Mouse (Mus musculus) forebrain, embryonic 10.5 days (tissue): ENCODE measurements around the gene Klf3. TPM values are rescaled to one million over a fixed set of nuclear protein-coding genes. Genes with fewer than 3 reads are reported as not detected.

Experiments
- DNase-seq: peaks from one replicate; pipeline ENCODE4 v3.0.0-alpha.2; 2017; ENCODE audit warnings: low spot score; ENCODE audit errors: extremely low spot score
- H3K27ac ChIP-seq: fragments of 300-500 bp; sonication (generic); 2 replicates; pipeline ENCODE4 v1.5.1; 2016; ENCODE audit warnings: mild to moderate bottlenecking
- H3K27me3 ChIP-seq: fragments of 300-500 bp; sonication (generic); 2 replicates; pipeline ENCODE4 v1.6.1; 2016; ENCODE audit warnings: mild to moderate bottlenecking; ENCODE audit not compliant: poor library complexity, severe bottlenecking
- H3K36me3 ChIP-seq: fragments of 300-500 bp; sonication (generic); replicated peaks from 2 replicates; pipeline ENCODE4 v1.6.1; 2016; ENCODE audit warnings: mild to moderate bottlenecking, moderate library complexity
- H3K4me1 ChIP-seq: fragments of 300-500 bp; sonication (generic); 2 replicates; pipeline ENCODE4 v1.6.1; 2016
- H3K4me3 ChIP-seq: fragments of 300-500 bp; sonication (generic); 2 replicates; pipeline ENCODE4 v1.5.1; 2016; ENCODE audit warnings: mild to moderate bottlenecking, moderate library complexity
- H3K9me3 ChIP-seq: fragments of 300-500 bp; sonication (generic); 2 replicates; pipeline ENCODE4 v1.6.1; 2016; ENCODE audit warnings: mild to moderate bottlenecking, moderate library complexity
- WGBS: fragments of 180-500 bp; shearing (Covaris S2); methylation state at CpG from one replicate; pipeline ENCODE4 v1.1.7; 2016; 5-methylcytosine and 5-hydroxymethylcytosine counted together
- polyA plus RNA-seq: library from polyadenylated mRNA; unstranded; fragments of >200 nt; fragmentation: Nextera tagmentation; extraction: Ambion mirVana; gene quantifications from 2 replicates; pipeline ENCODE4 v1.2.1, GENCODE M21; 2016

The Klf3 gene
- polyA plus RNA-seq, 1 experiment from 2014 or later, result 43.0 TPM

DNA sequence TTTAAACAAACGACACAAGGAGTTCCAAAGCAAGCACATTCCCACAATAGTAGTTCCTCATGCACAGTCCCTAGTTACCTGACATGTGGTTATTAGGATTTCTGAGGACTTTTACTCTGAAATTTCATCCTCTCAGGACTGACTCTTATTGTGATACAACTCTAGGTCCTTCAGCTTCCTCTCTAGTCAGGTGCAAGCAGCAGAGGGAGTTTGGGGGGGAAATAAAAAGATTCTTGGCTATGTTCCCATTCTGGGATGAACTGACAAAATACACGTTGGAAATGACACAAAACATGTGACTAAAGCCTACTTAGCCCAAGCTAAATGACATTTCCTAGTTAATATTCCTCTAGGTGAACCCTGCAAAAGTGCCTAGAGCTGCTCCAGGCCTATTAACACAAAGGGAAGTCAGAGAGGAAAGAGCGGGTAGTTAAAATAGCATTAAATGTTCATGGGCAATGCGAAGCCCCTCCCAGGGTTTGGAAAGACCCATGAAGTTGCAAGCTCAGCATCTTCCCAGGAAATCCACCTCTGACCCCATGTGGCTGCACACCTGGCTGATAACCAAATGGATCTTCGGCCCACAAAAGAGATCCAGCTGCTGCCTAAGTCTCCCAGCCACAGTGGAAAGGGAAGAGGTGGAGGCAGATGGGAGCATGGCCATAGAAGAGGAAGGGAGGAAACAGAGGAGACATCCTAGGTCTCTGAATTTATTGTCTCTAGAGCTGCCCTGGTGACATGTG is 49.6 kb downstream of the Klf3 start:
- H3K9me3 ChIP-seq, result peaks cover 19% of the 10 kb centered on the region
- WGBS, result 73% methylated on average over 5 of the region's 5 CpGs
- no peaks in the 10 kb centered on the region for H3K4me1 ChIP-seq
- no peaks in the 10 kb centered on the region for H3K36me3 ChIP-seq
- no peak overlapping the region for H3K4me3 ChIP-seq
- no peak for DNase-seq
- no peak overlapping the region for H3K27ac ChIP-seq
- H3K27me3 ChIP-seq, result no peaks in the 10 kb centered on the region

- Histone ChIP-seq H3K36me3 (no peaks in the 10 kb centered on the region), H3K4me1 (no peaks in the 10 kb centered on the region), H3K4me3 (no peak overlapping the region), H3K9me3 (peaks cover 19% of the 10 kb centered on the region), H3K27ac (no peak overlapping the region), H3K27me3 (no peaks in the 10 kb centered on the region)
- WGBS, result 96% methylated on average over 5 of the region's 5 CpGs
- DNase-seq, result no peak
Observed at GRCm38 (mm10) chr5:64853421-64853820, 50.2 kb downstream of the Klf3 start.

DNA sequence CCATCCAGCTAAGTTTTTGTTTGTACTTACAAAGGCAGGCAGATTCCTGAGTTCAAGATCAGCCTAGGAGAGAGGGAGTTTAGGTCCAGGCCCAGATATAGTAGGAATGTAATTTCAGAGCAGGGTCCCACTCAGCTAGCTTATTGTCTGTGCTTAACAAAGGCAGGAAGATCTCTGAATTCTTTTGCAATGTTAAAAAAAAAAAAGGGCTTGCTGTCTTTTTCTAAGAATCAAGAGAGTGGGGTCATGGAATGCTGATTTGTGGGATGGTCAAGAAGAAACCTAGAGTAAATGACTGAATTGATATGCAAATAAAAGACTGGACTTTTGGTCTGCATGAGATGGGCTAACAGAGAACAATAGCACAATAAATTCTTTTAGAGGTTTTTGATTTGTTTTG is 52.0 kb downstream of the Klf3 start:
- H3K4me3 ChIP-seq, result no peak overlapping the region
- no peak overlapping the region for H3K27ac ChIP-seq
- H3K9me3 ChIP-seq, result peaks cover 19% of the 10 kb centered on the region
- H3K36me3 ChIP-seq, result no peaks in the 10 kb centered on the region
- H3K27me3 ChIP-seq, result no peaks in the 10 kb centered on the region
- no peak for DNase-seq
- no peaks in the 10 kb centered on the region for H3K4me1 ChIP-seq

GRCm38 (mm10) chr5:64860900-64861470 is 57.8 kb downstream of the Klf3 start:
- no peak for DNase-seq
- H3K4me3 ChIP-seq, result no peak overlapping the region
- no peaks in the 10 kb centered on the region for H3K27me3 ChIP-seq
- H3K27ac ChIP-seq, result no peak overlapping the region
- H3K4me1 ChIP-seq, result peaks cover 23% of the 10 kb centered on the region
- H3K9me3 ChIP-seq, result 0 out of 2 replicates have a peak, but pooled peaks cover 3% of the 10 kb centered on the region
- no peaks in the 10 kb centered on the region for H3K36me3 ChIP-seq
- 60% methylated on average over 5 of the region's 5 CpGs for WGBS

DNA sequence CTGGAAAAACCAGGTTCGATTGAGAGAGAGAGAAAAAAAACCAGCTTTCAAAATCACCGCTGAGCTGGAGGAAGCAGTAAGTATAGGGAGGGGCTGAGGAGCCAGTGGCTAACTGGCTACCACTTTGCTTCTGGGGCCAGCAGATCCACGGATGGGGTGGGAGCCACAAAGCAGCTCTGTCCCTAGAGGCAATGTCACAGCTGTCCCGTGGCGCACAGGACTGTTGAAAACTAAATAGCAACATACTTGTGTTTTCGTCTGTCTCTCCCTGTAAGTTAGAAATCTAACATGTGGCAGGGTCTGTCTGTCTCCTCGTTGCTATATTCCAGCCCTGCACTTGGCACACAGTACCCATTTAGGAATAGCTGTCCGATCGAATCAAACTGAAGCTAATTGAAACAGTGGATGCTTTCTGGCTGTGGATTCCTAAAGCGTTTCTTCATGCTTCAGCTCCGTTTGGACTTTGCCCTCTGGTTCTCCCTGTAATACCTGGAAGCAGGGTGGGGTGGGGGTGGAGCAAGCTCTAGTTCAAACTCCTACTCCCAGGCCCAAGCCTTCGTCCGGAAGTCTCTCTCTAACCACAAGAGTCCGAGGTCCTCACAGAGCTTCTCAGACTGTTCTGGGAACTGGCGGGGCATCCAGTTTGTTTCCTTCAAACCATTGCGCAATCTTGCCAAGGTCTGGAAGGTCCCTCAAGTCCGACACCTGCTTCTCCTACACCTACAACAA is 58.4 kb downstream of the Klf3 start:
- Histone ChIP-seq H3K27me3 (no peaks in the 10 kb centered on the region), H3K27ac (no peak overlapping the region), H3K9me3 (no peaks in the 10 kb centered on the region), H3K4me3 (no peak overlapping the region), H3K36me3 (no peaks in the 10 kb centered on the region), H3K4me1 (peaks cover 27% of the 10 kb centered on the region)
- 79% methylated on average over 17 of the region's 17 CpGs for whole genome bisulfite sequencing
- no peak for DNase-seq

DNA sequence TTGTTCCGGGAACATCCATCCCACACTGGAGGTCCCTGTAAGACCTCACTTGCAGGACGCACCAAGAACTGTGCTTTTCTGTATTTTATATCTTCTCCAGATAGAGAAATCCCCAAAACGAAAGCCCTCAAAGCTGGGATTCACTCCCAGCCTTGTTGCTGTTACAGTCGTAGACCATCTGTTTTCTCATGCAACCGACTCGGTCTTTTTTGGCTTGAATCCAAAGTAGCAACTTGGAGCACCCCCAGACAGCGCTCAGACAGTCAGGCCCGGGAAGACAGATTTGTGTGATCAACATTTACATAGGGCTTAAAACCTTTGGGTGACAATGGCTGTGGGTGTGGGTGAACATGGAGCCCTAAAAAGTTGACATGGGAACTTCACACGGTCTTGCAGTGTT is 59.1 kb downstream of the Klf3 start:
- Histone ChIP-seq H3K4me1 (peaks cover 27% of the 10 kb centered on the region), H3K27ac (no peak overlapping the region), H3K4me3 (no peak overlapping the region), H3K36me3 (no peaks in the 10 kb centered on the region), H3K9me3 (no peaks in the 10 kb centered on the region), H3K27me3 (no peaks in the 10 kb centered on the region)
- WGBS, result 95% methylated on average over 9 of the region's 9 CpGs
- DNase-seq, result no peak

GRCm38 (mm10) chr5:64864699-64865108 is 61.5 kb downstream of the Klf3 start:
- DNase-seq, result no peak
- H3K4me1 ChIP-seq, result peaks cover 27% of the 10 kb centered on the region
- H3K27me3 ChIP-seq, result no peaks in the 10 kb centered on the region
- H3K27ac ChIP-seq, result peak overlapping the region; percentile 9; the same call in 1 of the 2 replicates
- H3K9me3 ChIP-seq, result peaks cover 6% of the 10 kb centered on the region; the same call in 1 of the 2 replicates
- H3K4me3 ChIP-seq, result no peak overlapping the region
- WGBS, result 61% methylated on average over 4 of the region's 4 CpGs
- H3K36me3 ChIP-seq, result no peaks in the 10 kb centered on the region

DNA sequence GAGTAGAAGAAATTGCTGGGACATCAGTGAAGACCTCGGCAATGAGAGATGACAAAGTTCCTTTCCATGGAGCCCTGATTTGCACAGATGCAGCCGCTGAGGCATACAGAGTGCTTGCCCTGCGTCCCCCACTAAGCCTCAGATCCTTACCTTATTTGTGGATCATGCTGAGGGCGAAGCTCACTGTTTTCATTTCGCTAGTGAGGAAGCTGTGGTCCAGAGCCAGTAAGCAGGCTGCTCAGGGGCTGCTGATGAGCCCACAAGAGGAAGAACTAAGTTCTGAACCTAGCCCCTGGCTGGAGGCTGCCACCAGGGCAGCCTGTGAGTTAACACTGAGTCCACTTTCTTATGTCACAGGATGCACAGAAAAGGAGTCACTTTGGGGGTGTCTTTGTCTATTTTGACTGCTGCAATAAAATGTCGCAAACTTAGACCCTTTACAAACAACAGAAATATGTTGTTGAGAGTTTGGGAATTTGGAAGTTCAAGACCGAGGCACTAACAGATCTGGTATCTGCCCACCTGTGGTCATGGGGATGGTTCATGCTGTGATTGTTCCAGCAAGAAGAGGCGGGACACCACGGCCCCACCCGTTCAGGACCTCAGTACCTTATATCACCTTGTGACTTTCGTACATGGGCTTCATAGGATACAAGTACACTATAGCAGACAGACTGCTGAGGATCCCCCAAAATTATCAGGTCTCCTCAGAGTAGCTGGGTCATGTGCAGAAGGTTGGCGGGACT is 62.2 kb downstream of the Klf3 start:
- Histone ChIP-seq H3K4me3 (no peak overlapping the region), H3K36me3 (no peaks in the 10 kb centered on the region), H3K27ac (peak overlapping the region; percentile 71), H3K27me3 (no peaks in the 10 kb centered on the region), H3K4me1 (peaks cover 27% of the 10 kb centered on the region), H3K9me3 (peaks cover 6% of the 10 kb centered on the region; the same call in 1 of the 2 replicates)
- WGBS, result 83% methylated on average over 12 of the region's 12 CpGs
- no peak for DNase-seq

DNA sequence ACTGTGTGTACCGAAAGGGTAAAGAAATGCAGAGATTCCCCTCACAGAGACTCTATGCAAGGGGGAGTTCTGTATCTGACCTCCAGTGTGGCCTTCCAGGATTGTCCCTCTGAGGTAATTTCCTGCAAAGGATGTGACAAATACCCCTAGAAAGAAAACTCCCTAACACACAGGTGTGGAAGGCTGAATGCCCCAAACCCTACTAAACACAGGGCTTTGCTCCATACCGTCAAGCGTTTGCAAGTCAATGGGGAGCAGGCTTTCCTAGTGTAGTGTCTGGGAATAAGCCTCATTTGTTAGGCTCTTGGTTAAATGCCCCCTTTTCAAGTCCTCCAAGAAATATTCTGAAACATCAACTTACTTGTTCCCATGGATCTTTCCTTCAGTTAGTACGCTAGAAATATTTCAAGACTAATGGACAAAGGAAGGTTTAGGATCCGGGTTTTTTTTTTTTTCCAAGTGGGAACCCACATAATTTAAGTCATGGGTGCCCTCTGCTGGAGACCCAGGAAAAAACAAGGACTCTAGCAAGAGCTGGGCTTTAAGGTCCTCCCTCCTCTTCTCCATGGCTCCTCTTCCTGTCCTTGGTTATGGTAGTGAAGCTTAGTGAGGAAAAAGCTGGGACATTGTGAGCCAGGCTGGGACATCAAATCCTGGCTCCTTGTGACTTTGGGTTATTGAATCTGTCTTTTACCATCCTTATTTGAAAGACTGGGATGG is 63.3 kb downstream of the Klf3 start:
- Histone ChIP-seq H3K9me3 (peaks cover 6% of the 10 kb centered on the region; the same call in 1 of the 2 replicates), H3K27ac (peak overlapping the region; percentile 71), H3K27me3 (no peaks in the 10 kb centered on the region), H3K36me3 (no peaks in the 10 kb centered on the region), H3K4me1 (peaks cover 18% of the 10 kb centered on the region), H3K4me3 (no peak overlapping the region)
- 41% methylated on average over 5 of the region's 5 CpGs for WGBS
- peak; percentile 66 for DNase-seq

DNA sequence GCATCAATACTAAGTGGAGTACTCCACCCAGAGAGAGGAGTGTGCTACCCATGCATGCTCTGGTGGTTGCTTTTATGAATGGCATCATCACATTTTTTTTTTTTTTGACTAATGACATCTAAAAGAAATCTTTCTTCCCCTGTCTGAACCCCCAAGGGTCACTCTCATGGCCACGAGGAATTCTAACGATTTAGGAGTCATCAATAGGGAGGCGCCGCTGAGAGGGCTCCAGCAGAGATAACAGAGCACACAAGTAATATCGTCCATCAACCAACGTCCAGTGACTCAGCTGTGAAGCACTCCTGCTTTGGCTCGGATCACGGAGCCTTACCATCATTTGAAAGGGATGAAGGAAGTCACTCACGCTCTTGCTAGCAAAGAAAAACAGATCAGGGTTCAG is 63.9 kb downstream of the Klf3 start:
- H3K36me3 ChIP-seq, result no peaks in the 10 kb centered on the region
- H3K27ac ChIP-seq, result no peak overlapping the region
- no peak overlapping the region for H3K4me3 ChIP-seq
- H3K27me3 ChIP-seq, result no peaks in the 10 kb centered on the region
- no peak for DNase-seq
- H3K9me3 ChIP-seq, result peaks cover 6% of the 10 kb centered on the region; the same call in 1 of the 2 replicates
- H3K4me1 ChIP-seq, result peaks cover 13% of the 10 kb centered on the region
- WGBS, result 83% methylated on average over 9 of the region's 9 CpGs

DNA sequence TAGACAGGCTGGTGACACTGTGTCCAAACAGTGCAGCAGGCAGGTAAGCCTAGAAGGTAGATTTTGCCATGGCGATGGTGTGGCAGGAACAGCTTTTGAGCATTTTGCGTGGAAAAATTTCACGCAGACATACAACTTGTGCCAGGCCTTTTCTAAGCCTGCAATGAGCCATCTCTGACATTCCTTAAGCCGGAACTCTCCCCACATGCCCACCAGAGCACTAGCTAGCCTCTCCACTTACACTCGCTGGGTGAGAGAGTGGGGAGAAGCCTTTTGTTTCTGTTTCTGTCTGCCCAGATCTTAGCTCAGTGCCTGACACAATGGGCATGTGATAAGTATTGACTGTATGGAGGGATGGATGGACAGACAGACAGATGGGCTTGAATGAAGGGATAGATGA is 64.4 kb downstream of the Klf3 start:
- Histone ChIP-seq H3K4me1 (peaks cover 13% of the 10 kb centered on the region), H3K9me3 (peaks cover 6% of the 10 kb centered on the region; the same call in 1 of the 2 replicates), H3K4me3 (no peak overlapping the region), H3K36me3 (no peaks in the 10 kb centered on the region), H3K27me3 (no peaks in the 10 kb centered on the region), H3K27ac (no peak overlapping the region)
- DNase-seq, result no peak
- WGBS, result 92% methylated on average over 5 of the region's 5 CpGs
